In the genomic region with DNA sequence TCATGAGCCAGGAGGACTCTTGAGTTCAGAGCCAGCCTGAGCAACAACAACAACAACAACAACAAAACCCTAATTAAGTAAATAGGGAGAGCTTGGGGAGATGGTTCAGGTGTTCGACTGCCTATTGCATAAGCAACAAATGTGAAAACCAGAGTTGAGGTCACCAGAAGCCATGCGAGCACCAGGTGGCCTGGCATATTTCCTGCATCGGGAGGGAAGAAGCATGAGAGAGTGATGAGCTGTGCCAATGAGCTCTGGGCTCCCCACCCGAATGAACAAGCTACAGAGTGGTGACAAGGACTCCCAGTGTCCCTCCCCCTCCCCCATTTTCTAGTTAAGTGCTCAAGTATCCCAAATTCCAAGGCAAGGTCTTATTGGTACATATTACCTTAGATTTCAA, we compare ENCODE assay signal across 12 mouse cellular contexts. TPM values are rescaled to one million over a fixed set of nuclear protein-coding genes. Genes with fewer than 3 reads are reported as not detected.
"Had no signal": no experiment of that assay in that cellular context is flagged by ENCODE, and none has a peak within 500 bp of the region (broad histone marks: within the 10 kb centered on the region; RNA-seq: fewer than 3 reads in every experiment).

No protein-coding gene starts in this region.

- H3K27me3 ChIP-seq: midbrain, embryonic 13.5 days had no signal

- ATAC-seq: lung, postnatal 0 days; midbrain, embryonic 13.5 days had no signal

- H3K9me3 ChIP-seq: limb, embryonic 10.5 days; liver, embryonic 15.5 days; midbrain, embryonic 13.5 days had no signal

- H3K27ac ChIP-seq: limb, embryonic 10.5 days; liver, embryonic 15.5 days; midbrain, embryonic 13.5 days had no signal

- DNase-seq: kidney, postnatal 25 days; lung, adult 2 months; lung, postnatal 36 days; thymus, adult 18-20 months; thymus, postnatal 14 days had no signal

RNA-seq across cellular contexts. Expression of a gene that starts 10.5 kb away (rescaled TPM):
- total RNA-seq: megakaryocyte progenitor cell, adult 5-6 weeks; neutrophil, adult 5-6 weeks had no signal
- polyA plus RNA-seq: liver, embryonic 11.5 days; liver, embryonic 15.5 days; lung, adult 2 months; lung, postnatal 0 days had no signal

RNA-seq across cellular contexts. Expression of a gene that starts 44.5 kb away (rescaled TPM):
- total RNA-seq: neutrophil, adult 5-6 weeks had no signal
